Mouse (Mus musculus): ENCODE data around the gene 4430402I18Rik. TPM values are rescaled to one million over a fixed set of nuclear protein-coding genes. Genes with fewer than 3 reads are reported as not detected.
"Not testable (repeated sequence)": the region's sequence is repeated elsewhere in the genome, so short reads cannot be mapped to it uniquely, and the experiment has no call there.

4430402I18Rik gene
- not detected in 2 replicates for total RNA-seq (2015; ENCODE audit: low replicate concordance)
- total RNA-seq (2017; ENCODE audit: low replicate concordance) = not detected in 2 replicates

GRCm38 (mm10) chr19:28967652-28968051 is at the start of gene 4430402I18Rik:
Gene 4430402I18Rik (minus strand): TSS chr19:28967800.
- ATAC-seq (replicated peaks; ENCODE audit: low FRiP score, poor library complexity, severe bottlenecking) = no peak

- ATAC-seq (replicated peaks; ENCODE audit: low FRiP score, poor library complexity, severe bottlenecking) = no peak
These were observed 49.2 kb upstream of the 4430402I18Rik start for GRCm38 (mm10) chr19:29016786-29017185.

DNA sequence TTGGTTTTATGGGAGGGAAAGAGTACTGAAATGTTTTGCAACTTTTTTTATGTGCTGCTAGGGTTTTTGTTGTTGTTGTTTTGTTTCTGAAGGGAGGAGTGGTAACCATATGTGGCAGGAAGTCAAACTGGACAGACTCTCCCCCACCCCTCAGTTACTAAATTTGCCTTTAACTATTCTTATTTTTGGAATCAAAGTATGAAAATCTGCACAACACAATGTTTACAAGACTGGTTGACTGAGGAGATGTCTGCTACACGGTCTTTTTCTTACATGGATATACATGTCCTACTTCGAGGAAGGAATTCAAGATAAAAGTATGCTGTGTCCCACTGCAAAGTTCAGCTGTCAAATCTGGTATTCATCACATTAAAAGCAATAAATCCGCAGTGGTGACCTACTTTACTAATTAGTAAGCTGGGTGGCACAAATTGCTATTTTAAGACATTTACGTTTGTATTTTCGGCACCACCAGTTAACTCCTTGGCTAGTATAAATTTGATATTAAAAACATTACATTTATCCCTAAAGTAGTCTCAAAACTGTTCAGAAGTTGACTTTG is 48.7 kb upstream of the 4430402I18Rik start:
- ATAC-seq (replicated peaks; ENCODE audit: low FRiP score, poor library complexity, severe bottlenecking) = no peak

GRCm38 (mm10) chr19:29015410-29016203 is 48.0 kb upstream of the 4430402I18Rik start:
- no peak for ATAC-seq (replicated peaks; ENCODE audit: low FRiP score, poor library complexity, severe bottlenecking)

DNA sequence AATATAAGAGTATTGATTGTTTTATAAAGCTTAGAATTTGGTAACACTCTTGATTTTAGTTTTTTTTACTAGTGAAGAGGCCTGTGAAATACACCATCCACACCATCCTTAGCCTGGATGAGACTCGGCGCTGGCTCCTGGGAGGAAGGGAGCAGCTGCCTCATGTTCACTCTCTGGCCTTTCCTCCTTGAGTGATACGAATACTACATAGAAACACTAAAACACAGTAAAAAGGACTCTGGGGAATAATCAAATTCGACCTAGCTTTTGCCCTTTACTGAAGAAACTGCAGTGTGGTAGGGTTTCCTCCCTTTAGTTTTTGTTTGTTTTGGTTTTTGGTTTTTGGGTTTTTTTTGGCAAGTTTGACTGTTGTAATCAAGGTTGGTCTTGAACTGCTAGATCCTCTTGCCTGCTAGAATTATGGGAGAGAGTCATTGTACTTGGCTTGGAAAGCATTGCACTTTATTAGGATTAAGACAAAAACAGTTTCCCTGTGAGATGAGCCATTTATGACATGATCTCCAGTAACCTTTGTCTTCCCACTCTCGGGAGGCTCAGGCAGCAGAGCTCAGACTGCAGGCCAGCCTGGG is 47.0 kb upstream of the 4430402I18Rik start:
- ATAC-seq (replicated peaks; ENCODE audit: low FRiP score, poor library complexity, severe bottlenecking) = no peak

DNA sequence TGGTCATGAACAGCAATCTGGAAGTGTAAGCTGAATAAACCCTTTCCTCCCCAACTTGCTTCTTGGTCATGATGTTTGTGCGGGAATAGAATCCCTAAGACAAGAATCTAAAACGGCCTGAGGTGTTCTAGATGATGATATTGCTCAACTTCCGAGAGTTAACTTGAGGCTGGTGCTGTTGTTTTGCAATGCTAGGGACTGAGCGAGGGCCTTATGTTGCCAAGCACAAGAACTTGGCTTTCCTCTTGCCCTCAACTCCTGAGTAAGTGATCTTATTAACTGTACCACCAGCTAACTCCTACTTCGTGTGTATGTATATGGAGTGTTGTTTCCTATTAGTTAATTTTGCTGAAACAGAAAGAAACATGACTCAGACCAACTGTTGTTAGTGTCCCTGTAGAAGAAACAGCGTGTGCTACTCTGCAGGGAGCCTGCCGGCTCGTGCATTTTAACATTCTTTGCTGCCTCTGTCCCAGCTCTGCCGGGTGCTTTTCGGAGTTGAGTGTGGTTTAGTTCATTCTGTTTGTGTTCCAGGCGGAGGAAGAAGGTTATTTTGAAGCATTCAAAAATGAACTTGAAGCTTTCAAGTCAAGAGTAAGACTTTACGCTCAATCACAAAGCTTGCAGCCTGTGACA is 43.9 kb upstream of the 4430402I18Rik start:
- no peak for ATAC-seq (replicated peaks; ENCODE audit: low FRiP score, poor library complexity, severe bottlenecking)

DNA sequence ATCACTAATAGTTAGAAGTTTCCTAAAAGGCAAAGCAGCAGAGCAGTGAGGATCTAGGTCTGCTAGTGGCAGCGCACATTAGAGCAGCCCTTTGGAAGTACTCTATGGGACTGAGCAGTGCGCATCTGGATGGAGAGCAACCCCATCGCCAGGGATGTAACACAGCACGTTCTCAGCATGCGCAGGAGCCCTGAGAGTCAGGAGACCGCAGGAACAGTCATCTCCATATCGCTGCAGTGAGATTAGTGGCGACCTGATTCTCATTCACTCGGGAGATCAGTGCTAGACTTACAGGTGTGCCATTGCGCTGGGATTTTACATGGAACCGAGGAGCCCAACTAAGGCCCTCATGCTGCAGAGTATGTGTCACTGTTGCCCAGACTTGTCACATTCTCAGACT is 41.4 kb upstream of the 4430402I18Rik start:
- ATAC-seq (replicated peaks; ENCODE audit: low FRiP score, poor library complexity, severe bottlenecking) = no peak

DNA sequence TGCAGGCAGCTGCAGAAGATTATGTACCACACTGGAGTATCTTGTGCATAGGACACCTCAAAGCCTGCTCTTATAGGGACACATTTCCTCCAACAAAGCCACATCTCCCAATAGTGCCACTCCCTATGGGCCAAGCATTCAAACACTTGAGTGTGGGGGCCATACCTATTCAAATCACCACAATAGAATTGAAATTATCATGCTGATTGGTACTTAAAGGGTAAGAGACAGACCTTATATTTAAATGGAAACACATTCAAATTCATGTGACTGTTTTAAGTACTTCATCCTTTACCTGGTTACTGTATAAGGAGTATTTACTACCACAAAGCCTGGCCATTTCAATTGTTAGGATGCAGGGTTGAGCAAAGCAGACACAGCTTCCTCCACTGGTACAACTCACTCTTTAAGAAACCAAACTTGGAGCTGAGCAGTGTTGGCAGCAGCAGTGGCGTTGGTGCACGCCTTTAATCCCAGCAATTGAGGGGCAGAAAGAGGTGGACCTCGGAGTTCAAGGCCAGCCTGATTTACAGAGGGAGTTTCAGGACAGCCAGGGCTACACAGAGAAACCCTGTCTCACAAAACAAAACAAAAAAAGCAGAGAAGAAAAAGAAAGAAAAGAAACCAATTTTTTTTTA is 40.6 kb upstream of the 4430402I18Rik start:
- no peak for ATAC-seq (replicated peaks; ENCODE audit: low FRiP score, poor library complexity, severe bottlenecking)

DNA sequence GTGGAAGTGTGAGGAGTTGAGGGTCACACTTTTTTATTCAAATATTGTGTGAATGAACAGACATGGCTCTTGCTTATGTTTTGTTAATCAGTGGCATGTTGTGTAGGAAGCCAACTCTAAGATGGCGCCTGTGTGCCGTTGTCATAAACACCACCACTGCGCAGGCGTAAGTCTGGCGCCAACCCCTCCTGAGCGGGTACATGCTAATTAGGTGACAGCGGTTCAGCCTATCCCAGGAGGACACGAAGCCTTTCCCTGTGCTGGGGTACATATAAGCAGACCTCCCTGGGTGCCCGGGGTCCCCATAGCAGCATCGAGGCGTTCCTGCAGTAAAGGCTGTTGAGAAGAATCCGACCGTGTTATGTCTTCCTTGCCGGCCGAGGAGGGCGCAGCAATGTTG is 32.7 kb upstream of the 4430402I18Rik start:
- ATAC-seq (replicated peaks; ENCODE audit: low FRiP score, poor library complexity, severe bottlenecking) = not testable (repeated sequence)

- no peak for ATAC-seq (replicated peaks; ENCODE audit: low FRiP score, poor library complexity, severe bottlenecking)
These were observed 30.5 kb upstream of the 4430402I18Rik start for GRCm38 (mm10) chr19:28997976-28998630.

GRCm38 (mm10) chr19:28995366-28995765 is 27.8 kb upstream of the 4430402I18Rik start:
- no peak for ATAC-seq (replicated peaks; ENCODE audit: low FRiP score, poor library complexity, severe bottlenecking)

DNA sequence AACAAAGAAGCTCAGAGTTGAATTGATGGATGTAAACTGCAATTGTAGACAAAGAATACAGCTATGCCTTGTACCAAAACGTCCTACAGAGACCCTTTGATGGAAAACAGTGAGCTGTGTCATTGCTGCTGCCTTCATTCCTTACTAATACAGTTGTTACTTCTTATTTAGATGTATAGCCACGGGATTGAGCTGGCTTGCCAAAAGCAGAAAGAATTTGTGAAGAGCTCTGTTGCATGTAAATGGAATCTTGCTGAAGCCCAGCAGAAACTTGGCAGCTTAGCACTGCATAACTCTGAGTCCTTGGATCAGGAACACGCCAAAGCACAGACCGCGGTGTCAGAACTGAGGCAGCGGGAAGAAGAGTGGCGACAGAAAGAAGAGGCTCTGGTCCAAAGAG is 27.3 kb upstream of the 4430402I18Rik start:
- no peak for ATAC-seq (replicated peaks; ENCODE audit: low FRiP score, poor library complexity, severe bottlenecking)

DNA sequence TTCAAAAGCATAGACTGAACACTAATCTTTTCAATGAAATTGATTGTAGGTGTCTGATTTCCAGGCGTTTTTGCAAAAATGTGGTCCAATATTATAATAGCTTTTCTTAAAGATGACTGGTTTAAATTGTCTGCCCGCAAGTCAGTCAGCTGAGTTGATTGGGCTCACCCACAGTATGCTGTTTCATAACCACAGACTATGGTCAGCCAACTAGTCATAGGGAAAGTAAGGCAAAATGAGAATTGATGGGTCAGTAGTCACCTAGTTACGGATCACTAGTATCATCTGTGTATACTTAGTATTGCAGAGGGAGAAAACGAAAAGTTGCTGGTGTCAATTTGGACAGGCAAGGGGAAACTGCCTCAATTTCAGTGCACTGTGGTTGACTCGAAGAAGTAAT is 23.8 kb upstream of the 4430402I18Rik start:
- ATAC-seq (replicated peaks; ENCODE audit: low FRiP score, poor library complexity, severe bottlenecking) = no peak

DNA sequence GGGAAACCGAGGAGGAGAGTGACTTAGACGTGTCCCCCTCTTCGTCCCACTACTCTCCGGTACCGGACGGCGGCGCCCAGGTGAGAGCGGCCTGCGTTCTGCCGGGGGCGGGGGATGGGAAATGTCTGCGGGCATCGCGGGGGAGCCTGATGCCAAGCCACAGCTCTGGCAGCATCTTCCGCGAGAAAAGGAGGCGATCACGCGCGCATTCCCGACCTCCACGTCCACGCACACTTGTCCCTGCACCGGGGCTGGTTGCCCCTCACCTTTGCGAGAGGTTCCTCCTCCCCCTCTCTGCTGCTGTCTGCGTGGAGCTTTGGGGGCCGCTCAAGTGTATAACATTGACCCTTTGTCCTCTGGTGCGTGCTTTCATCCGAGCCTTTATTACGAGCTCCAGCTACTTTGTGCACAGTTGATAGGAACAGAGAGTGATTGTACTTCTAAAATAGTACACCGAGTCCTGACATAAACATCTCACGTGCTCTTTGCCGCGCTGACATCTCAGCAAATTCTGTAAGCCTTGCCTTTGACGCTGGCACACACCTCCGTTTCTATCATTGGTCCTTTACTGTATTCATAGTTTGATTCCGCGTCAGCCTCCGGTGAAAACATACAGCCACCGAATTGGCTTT is 23.1 kb upstream of the 4430402I18Rik start:
- ATAC-seq (replicated peaks; ENCODE audit: low FRiP score, poor library complexity, severe bottlenecking) = peak; percentile 40

DNA sequence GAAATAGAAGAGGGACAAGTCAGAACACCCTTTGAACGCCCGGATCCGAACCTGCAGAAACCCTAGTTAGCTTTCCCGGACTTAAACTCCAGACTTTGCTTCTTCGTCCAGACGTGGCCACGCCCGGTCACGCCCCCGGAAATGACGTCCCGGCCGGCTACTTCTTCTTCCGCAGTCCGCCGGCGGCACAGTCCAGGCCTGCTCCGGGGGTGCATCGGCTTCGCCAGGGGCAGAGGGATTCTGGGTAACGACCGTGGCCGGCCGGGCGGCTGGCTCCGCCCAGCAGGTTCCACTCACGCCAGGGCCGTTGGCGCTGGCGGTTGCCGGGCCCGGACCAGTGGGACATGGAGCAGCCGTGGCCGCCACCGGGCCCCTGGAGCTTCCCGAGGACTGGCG is 22.6 kb upstream of the 4430402I18Rik start, which contains the start of gene Cdc37l1:
TSS of gene Cdc37l1 (plus strand) at position 159 of the 396 bp plus-strand sequence.
- ATAC-seq (replicated peaks; ENCODE audit: low FRiP score, poor library complexity, severe bottlenecking) = peak; percentile 99

DNA sequence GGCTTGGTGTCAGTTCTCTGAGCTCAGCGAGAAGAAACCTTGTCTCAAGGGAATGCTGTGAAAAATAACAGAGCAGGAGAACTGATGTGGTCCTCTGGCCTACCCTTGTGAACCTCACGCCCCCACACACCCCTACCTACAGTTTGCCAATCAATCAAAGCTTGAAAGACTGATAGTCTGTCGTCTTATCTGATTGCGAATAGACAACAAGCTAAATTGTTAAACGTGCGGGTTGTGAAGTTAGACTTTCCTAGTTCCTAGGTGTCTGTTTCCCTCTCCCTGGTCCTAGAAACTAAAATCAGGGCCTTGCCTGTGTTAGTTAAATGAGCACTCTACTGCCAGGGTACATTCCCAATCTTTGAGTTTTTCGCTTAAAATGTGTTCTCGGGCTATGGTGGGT is 21.9 kb upstream of the 4430402I18Rik start:
- no peak; the same call in 1 of the 2 replicates for ATAC-seq (replicated peaks; ENCODE audit: low FRiP score, poor library complexity, severe bottlenecking)

DNA sequence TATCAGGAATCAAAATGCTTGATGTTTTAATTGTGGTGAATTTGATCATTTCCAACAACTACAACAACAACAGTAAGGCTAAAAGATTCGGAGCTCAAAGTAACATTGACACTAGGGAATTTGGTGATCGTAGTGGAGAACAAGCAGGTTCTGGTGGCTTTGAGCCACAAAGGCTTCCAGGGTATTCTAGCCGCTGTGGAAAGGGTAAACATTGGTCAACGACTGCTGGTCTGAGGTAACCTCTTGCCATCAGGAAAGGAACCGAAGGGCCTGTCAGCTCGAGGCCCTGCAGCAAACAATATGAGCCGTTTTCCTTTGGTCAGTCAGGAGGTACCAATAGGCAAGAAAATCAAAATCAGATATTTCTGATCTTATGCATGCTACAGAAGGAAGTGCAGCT is 15.0 kb upstream of the 4430402I18Rik start:
- no peak for ATAC-seq (replicated peaks; ENCODE audit: low FRiP score, poor library complexity, severe bottlenecking)

DNA sequence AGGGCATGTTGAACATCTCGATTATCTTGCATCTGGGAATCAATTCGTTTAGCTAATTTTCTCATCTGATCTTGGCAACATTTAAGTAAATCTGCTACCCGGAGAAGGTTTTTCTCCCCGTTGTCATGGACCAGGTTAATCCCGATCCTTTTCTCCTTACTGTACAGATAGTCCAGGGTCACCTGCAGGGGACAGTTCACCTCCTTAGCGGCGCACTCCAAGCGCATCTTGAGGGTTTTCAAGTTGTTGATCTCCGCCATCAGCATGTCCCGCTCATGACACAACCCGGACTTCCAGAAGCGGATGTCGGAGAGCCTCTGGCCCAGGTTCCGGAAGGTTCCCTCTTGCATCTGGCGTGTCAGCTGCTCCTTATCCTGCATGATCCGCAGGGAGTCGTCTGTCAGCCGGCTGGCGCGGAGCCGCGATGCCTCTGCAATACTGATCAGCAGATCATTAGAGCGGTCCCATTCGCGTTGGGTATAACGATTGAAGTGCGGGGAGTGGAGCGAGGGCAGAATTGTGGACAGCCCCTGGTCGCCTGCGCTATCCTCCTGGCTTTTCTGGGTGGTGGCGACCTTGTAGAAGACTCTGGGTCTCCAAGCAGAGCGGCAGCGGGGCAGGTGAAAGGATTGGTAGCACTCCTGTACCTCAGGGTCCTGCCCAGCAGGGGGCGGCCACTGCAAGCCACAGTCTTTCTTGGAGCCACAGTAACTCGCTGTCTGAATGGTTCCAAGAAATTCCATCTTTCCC is 7.4 kb upstream of the 4430402I18Rik start:
- peak; percentile 94 for ATAC-seq (replicated peaks; ENCODE audit: low FRiP score, poor library complexity, severe bottlenecking)

Data from erythroblast, adult 5-6 weeks (primary cell).